Mouse (Mus musculus) lung, adult 2 months (tissue): ENCODE data around the gene Lsp1.

Experiments used
- CTCF ChIP-seq: fragments of 200-500 bp; IDR thresholded peaks from 2 replicates; pipeline ENCODE4 v1.5.1; 2011; ENCODE audit warnings: mild to moderate bottlenecking, low read length, control low read depth; ENCODE audit not compliant: insufficient read depth
- POLR2A ChIP-seq: fragments of 200-500 bp; IDR thresholded peaks from 2 replicates; pipeline ENCODE4 v1.6.1; 2011; ENCODE audit warnings: low read depth, mild to moderate bottlenecking, control low read depth, low read length, borderline replicate concordance; ENCODE audit errors: extremely low read depth

DNA sequence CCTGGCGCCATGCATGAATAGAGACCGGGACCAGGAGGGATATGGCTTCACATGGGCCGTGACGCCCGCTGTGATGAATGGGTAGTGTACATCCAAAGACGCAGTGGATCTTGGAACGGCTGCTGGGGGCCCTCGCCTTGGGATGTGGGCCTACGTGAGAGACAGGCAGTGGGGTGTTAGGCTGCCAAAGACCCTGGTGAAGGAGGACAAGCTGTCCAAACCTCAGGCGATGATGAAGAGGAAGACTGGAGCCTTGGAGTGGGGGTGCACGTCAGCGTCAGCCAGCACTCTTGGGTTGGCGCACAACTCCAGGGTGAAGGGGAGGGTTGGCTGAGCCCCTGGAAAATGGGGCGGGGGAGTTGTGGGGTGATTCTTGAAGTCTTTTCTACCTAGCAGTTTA lies 29.5 kb upstream of the Lsp1 start:
- TF ChIP-seq POLR2A (no peak), CTCF (no peak)
